Mouse (Mus musculus) lung, postnatal 4 days (tissue): Measurements from ENCODE around the gene Rufy4.
A peak's percentile ranks its signal among the peaks of the same experiment; 100 is the strongest.

Experiments used
- DNase-seq, 2 experiments: peaks; one replicate each; pipeline ENCODE4 v3.0.0; 2021

Gene Rufy4

GRCm38 (mm10) chr1:74124991-74125552, at the start of gene Rufy4:
Gene Rufy4, plus strand, starts transcription at chr1:74125541.
- peak; percentile 77 to 84 for DNase-seq

- peak in 1 of 2 experiments; percentile 66 for DNase-seq
Measured at GRCm38 (mm10) chr1:74076230-74076629, 49.1 kb upstream of the Rufy4 start.

- peak; percentile 71 to 91 for DNase-seq
Measured at GRCm38 (mm10) chr1:74077353-74077752, 48.0 kb upstream of the Rufy4 start.

GRCm38 (mm10) chr1:74081573-74081989, 43.8 kb upstream of the Rufy4 start:
- peak; percentile 40 to 57 for DNase-seq

- DNase-seq: peak; percentile 76 to 79
Measured at GRCm38 (mm10) chr1:74082841-74083463, 42.4 kb upstream of the Rufy4 start.

GRCm38 (mm10) chr1:74084065-74084705, 41.2 kb upstream of the Rufy4 start:
- DNase-seq: peak; percentile 62 to 71

GRCm38 (mm10) chr1:74084752-74085151, 40.6 kb upstream of the Rufy4 start:
- no peak for DNase-seq

GRCm38 (mm10) chr1:74085566-74085965, 39.8 kb upstream of the Rufy4 start:
- no peak for DNase-seq

- no peak for DNase-seq
Measured at GRCm38 (mm10) chr1:74088569-74088968, 36.8 kb upstream of the Rufy4 start.

- DNase-seq: no peak
Measured at GRCm38 (mm10) chr1:74090329-74090728, 35.0 kb upstream of the Rufy4 start.

GRCm38 (mm10) chr1:74091138-74091537, 34.2 kb upstream of the Rufy4 start:
- peak in 1 of 2 experiments; percentile 53 for DNase-seq

GRCm38 (mm10) chr1:74091611-74092224, 33.6 kb upstream of the Rufy4 start:
- no peak for DNase-seq

- DNase-seq: peak; percentile 60 to 79
Measured at GRCm38 (mm10) chr1:74092242-74092641, 33.1 kb upstream of the Rufy4 start.

GRCm38 (mm10) chr1:74093447-74093846, 31.9 kb upstream of the Rufy4 start:
- no peak for DNase-seq

GRCm38 (mm10) chr1:74094497-74095270, 30.7 kb upstream of the Rufy4 start:
- peak; percentile 43 to 67 for DNase-seq

- no peak for DNase-seq
Measured at GRCm38 (mm10) chr1:74095296-74095695, 30.0 kb upstream of the Rufy4 start.

- DNase-seq: no peak
Measured at GRCm38 (mm10) chr1:74095728-74096127, 29.6 kb upstream of the Rufy4 start.

- DNase-seq: peak; percentile 74 to 76
Measured at GRCm38 (mm10) chr1:74098004-74099000, 27.0 kb upstream of the Rufy4 start.

GRCm38 (mm10) chr1:74099001-74099435, 26.3 kb upstream of the Rufy4 start:
- DNase-seq: peak; percentile 38 to 57

GRCm38 (mm10) chr1:74103654-74104353, 21.5 kb upstream of the Rufy4 start:
- no peak for DNase-seq

GRCm38 (mm10) chr1:74105660-74106059, 19.7 kb upstream of the Rufy4 start:
- DNase-seq: no peak
